Mouse (Mus musculus) midbrain, postnatal 0 days (tissue): ENCODE data around the gene Atg4d. TPM values are rescaled to one million over a fixed set of nuclear protein-coding genes. Genes with fewer than 3 reads are reported as not detected.

Experiments
- ATAC-seq: fragments of 200-750 bp; cut with Nextera tagmentation; 2 replicates; pipeline ENCODE4 v1.8.0; 2017; ENCODE audit warnings: moderate number of reproducible peaks, mild to moderate bottlenecking, moderate TSS enrichment, moderate library complexity; ENCODE audit not compliant: low FRiP score
- DNase-seq: peaks from one replicate; pipeline ENCODE4 v3.0.0-alpha.2; 2015; ENCODE audit warnings: low spot score
- H3K27ac ChIP-seq: fragments of 300-500 bp; sonication (generic); 2 replicates; pipeline ENCODE4 v1.5.1; 2014; ENCODE audit warnings: low read depth, mild to moderate bottlenecking, low read length, mixed read lengths
- H3K27me3 ChIP-seq: fragments of 300-500 bp; sonication (generic); 2 replicates; pipeline ENCODE4 v1.6.1; 2014; ENCODE audit warnings: low read length, control low read depth, mixed read lengths; ENCODE audit not compliant: insufficient read depth
- H3K36me3 ChIP-seq: fragments of 300-500 bp; sonication (generic); 2 replicates; pipeline ENCODE4 v1.6.1; 2014; ENCODE audit warnings: low read length, control low read depth, mixed read lengths; ENCODE audit not compliant: insufficient read depth
- H3K4me1 ChIP-seq: fragments of 300-500 bp; sonication (generic); 2 replicates; pipeline ENCODE4 v1.6.1; 2014; ENCODE audit warnings: mild to moderate bottlenecking, control low read depth, antibody characterized with exemption, low read length, mixed read lengths; ENCODE audit not compliant: insufficient read depth
- H3K4me2 ChIP-seq: fragments of 300-500 bp; sonication (generic); 2 replicates; pipeline ENCODE4 v1.6.1; 2014; ENCODE audit warnings: low read depth, mild to moderate bottlenecking, low read length, mixed read lengths; ENCODE audit not compliant: poor library complexity, severe bottlenecking
- H3K4me3 ChIP-seq: fragments of 300-500 bp; sonication (generic); 2 replicates; pipeline ENCODE4 v1.5.1; 2014; ENCODE audit warnings: low read depth, mild to moderate bottlenecking, low read length, moderate library complexity
- H3K9ac ChIP-seq: fragments of 300-500 bp; sonication (generic); replicated peaks from 2 replicates; pipeline ENCODE4 v1.6.1; 2014; ENCODE audit warnings: mild to moderate bottlenecking, low read length, moderate library complexity, mixed read lengths; ENCODE audit not compliant: poor library complexity, severe bottlenecking
- H3K9me3 ChIP-seq: fragments of 300-500 bp; sonication (generic); 2 replicates; pipeline ENCODE4 v1.6.1; 2016; ENCODE audit warnings: low read length, control low read depth
- CTCF ChIP-seq: IDR thresholded peaks from 2 replicates; pipeline ENCODE4 v1.5.1; 2016; ENCODE audit warnings: antibody characterized with exemption, mild to moderate bottlenecking
- WGBS: fragments of 180-500 bp; shearing (Covaris S2); extraction: QIAGEN DNeasy Blood & Tissue Kit; methylation state at CpG from one replicate; pipeline ENCODE4 v1.1.7; 2014; 5-methylcytosine and 5-hydroxymethylcytosine counted together
- polyA plus RNA-seq: library from polyadenylated mRNA; unstranded; fragments of >200 nt; fragmentation: Nextera tagmentation; extraction: Ambion mirVana; gene quantifications from 2 replicates; pipeline ENCODE4 v1.2.1, GENCODE M21; 2015
- total RNA-seq: library from RNA; depleted of rRNA; stranded (reverse); fragments of >200 nt; gene quantifications from 2 replicates; pipeline ENCODE4 v1.2.3, GENCODE M21; 2014

Atg4d gene
- total and polyA plus RNA-seq, 2 experiments from 2014 or later, result 26.3 to 26.6 TPM

GRCm38 (mm10) chr9:21238733-21239464 lies 26.2 kb upstream of the Atg4d start, which contains the start of gene Keap1:
Gene Keap1 (minus strand): TSS chr9:21239361.
- peaks cover 13% of the 10 kb centered on the region for H3K27me3 ChIP-seq

DNA sequence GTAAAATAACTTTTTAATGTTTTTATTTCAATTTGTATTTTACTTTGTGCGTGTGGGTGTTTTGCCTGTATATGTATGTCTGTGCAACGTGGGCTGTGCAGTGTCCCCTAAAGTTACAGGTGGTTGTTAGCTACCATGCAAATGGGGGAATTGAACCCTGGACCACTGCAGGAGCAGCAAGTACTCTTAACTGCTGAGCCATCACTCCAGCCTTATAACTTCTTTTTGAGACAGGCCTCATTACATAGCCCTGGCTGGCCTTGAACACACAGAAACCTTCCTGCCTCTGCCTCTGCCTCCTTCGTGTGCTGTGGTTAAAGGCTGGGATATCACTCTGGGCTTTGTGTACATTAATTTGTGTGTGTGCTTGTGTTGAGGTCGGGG lies 25.6 kb upstream of the Atg4d start:
- Histone ChIP-seq H3K4me1 (peaks cover 9% of the 10 kb centered on the region), H3K27me3 (peaks cover 16% of the 10 kb centered on the region), H3K4me3 (peak overlapping the region; percentile 78), H3K9me3 (no peaks in the 10 kb centered on the region), H3K36me3 (peaks cover 7% of the 10 kb centered on the region; the same call in 1 of the 2 replicates), H3K4me2 (peak overlapping the region; percentile 68), H3K9ac (peak overlapping the region; percentile 86; the same call in 1 of the 2 replicates), H3K27ac (peak overlapping the region; percentile 82; the same call in 1 of the 2 replicates)
- ATAC-seq, result no peak
- DNase-seq, result no peak
- 30% methylated on average over 4 of the region's 4 CpGs for WGBS
- no peak for TF ChIP-seq CTCF

More at GRCm38 (mm10) chr9:21238733-21239464, 26.2 kb upstream of the Atg4d start, which contains the start of gene Keap1:
- ATAC-seq, result peak; percentile 73
- H3K4me2 ChIP-seq, result peak within 1 kb of the TSS; percentile 68
- peak within 1 kb of the TSS; percentile 86 for H3K9ac ChIP-seq
- peaks cover 7% of the 10 kb centered on the region; the same call in 1 of the 2 replicates for H3K36me3 ChIP-seq
- peaks cover 6% of the 10 kb centered on the region for H3K4me1 ChIP-seq
- H3K4me3 ChIP-seq, result peak within 1 kb of the TSS; percentile 78
- under 1% methylated on average over 66 of the region's 90 CpGs for WGBS
- TF ChIP-seq CTCF, result no peak
- H3K27ac ChIP-seq, result peak within 1 kb of the TSS; percentile 82
- no peaks in the 10 kb centered on the region for H3K9me3 ChIP-seq
- peak; percentile 83 for DNase-seq

DNA sequence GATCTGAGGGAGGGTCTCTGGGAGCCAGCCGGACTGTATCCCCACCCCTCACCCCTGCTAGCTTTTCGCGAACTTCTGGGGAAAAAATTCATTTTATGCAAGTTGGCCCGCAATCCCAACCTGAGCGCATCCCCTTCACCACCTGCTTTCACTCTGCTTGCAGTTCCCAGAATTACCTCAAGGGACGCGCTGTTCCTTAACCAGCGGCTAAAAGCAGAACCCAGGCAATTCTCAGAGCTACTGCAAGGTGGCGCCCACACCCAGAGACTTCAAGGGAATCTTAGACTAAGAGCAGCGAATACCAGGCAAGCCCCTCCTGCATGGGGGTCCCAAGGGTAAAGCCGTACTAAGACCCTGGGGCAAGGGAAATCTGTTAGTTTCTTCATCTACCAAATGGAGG lies 23.8 kb upstream of the Atg4d start:
- WGBS, result 3% methylated on average over 11 of the region's 11 CpGs
- H3K4me2 ChIP-seq, result no peak overlapping the region
- no peak overlapping the region for H3K9ac ChIP-seq
- peak; percentile 97 for TF ChIP-seq CTCF
- H3K4me3 ChIP-seq, result no peak overlapping the region
- H3K36me3 ChIP-seq, result no peaks in the 10 kb centered on the region
- peaks cover 28% of the 10 kb centered on the region for H3K27me3 ChIP-seq
- ATAC-seq, result no peak
- H3K9me3 ChIP-seq, result no peaks in the 10 kb centered on the region
- DNase-seq, result peak; percentile 93
- peaks cover 9% of the 10 kb centered on the region for H3K4me1 ChIP-seq
- no peak overlapping the region for H3K27ac ChIP-seq

DNA sequence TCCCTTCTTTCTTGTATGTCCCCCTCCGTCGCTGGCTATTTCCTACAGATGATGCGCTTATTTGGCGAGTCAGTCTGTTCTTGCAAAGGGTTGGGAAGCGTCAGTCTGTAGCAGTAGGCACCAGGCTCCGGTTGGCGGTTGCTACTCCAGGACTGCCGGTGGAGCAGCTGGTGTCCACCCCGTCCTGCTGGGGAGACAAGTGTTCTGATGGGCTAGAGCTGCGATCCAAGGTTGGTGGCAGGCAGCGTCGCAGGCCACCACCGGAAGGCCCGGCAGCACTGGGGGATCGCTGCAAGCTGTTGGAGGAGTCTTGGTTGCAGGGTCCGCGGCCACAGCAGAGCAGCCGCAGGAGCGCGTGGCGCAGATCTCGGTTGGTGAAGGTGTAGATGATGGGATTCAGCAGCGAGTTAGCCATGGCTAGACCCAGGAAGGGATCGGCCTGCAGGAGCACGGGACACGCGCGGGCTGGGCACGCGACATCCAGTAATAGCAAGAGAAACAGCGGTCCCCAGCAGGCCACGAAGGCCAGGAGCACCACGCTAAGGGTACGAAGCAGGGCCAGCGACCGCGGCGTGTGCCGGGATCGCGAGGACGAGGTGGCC lies 21.2 kb upstream of the Atg4d start:
- TF ChIP-seq CTCF, result no peak
- peak overlapping the region; percentile 76 for H3K4me2 ChIP-seq
- ATAC-seq (peak; percentile 5; the same call in 1 of the 2 replicates), DNase-seq (no peak)
- 3% methylated on average over 42 of the region's 42 CpGs for WGBS
- peaks cover 6% of the 10 kb centered on the region; the same call in 1 of the 2 replicates for H3K4me1 ChIP-seq
- H3K4me3 ChIP-seq, result peak overlapping the region; percentile 47
- H3K9me3 ChIP-seq, result no peaks in the 10 kb centered on the region
- peaks cover 47% of the 10 kb centered on the region for H3K27me3 ChIP-seq
- peak overlapping the region; percentile 32 for H3K27ac ChIP-seq
- peak overlapping the region; percentile 59 for H3K9ac ChIP-seq
- H3K36me3 ChIP-seq, result no peaks in the 10 kb centered on the region

DNA sequence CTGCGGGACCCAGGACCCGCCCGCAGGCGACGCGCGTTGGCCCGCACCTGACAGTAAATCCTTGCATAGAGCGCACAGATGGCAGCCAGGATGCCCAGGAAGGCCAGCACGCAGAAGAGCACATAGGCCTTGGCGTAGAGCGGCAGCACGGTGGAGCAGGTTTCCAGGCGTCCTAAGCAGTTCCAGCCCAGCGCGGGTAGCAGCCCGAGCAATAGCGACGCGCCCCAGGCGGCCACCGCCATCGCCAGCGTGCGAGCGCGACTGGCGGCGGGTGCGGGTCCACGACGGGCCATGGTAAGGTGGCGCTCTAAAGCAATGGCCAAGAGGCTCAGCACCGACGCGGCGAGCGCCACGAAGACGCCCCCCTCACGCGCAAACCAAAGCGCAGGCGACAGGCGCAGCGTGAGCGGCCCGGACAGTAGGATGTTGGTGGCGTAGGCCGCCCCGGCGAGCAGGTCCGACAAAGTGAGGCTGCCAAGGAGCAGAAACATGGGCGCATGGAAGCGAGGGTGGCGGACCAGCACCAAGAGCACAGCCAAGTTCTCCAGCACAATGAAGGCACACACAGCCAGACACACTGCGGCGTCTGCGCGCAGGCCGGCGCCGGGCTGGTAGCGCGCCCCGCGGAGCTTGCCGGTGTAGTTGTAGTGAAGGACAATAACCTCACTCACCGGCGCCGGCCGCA lies 20.5 kb upstream of the Atg4d start:
- Histone ChIP-seq H3K36me3 (no peaks in the 10 kb centered on the region), H3K27ac (peak overlapping the region; percentile 32)
- under 1% methylated on average over 72 of the region's 72 CpGs for WGBS

More for the DNA sequence above, 20.5 kb upstream of the Atg4d start:
- Histone ChIP-seq H3K9me3 (no peaks in the 10 kb centered on the region), H3K4me3 (peak overlapping the region; percentile 47), H3K4me2 (peak overlapping the region; percentile 76), H3K9ac (peak overlapping the region; percentile 59), H3K27me3 (peaks cover 54% of the 10 kb centered on the region), H3K4me1 (peaks cover 6% of the 10 kb centered on the region; the same call in 1 of the 2 replicates)
- ATAC-seq, result peak; percentile 31; the same call in 1 of the 2 replicates
- TF ChIP-seq CTCF, result peak; percentile 21
- DNase-seq, result no peak
